Mouse (Mus musculus): ENCODE measurements around the gene Pard3.

Gene Pard3

GRCm38 (mm10) chr8:127440834-127441485, 377.3 kb downstream of the Pard3 start:
- DNase-seq, result no peak

- DNase-seq, result no peak
Observed at GRCm38 (mm10) chr8:127447401-127447800, 383.7 kb downstream of the Pard3 start.

- DNase-seq, result no peak
Observed at GRCm38 (mm10) chr8:127449066-127449840, 385.6 kb downstream of the Pard3 start.

- no peak for DNase-seq
Observed at GRCm38 (mm10) chr8:127450954-127451668, 387.4 kb downstream of the Pard3 start.

GRCm38 (mm10) chr8:127452364-127452763, 388.7 kb downstream of the Pard3 start:
- DNase-seq, result no peak

- DNase-seq, result no peak
Observed at GRCm38 (mm10) chr8:127457901-127458300, 394.2 kb downstream of the Pard3 start.

- no peak for DNase-seq
Observed at GRCm38 (mm10) chr8:127461173-127461572, 397.5 kb downstream of the Pard3 start.

GRCm38 (mm10) chr8:127462378-127462935, 398.8 kb downstream of the Pard3 start:
- DNase-seq, result no peak

GRCm38 (mm10) chr8:127464300-127464699, 400.6 kb downstream of the Pard3 start:
- DNase-seq, result no peak

- no peak for DNase-seq
Observed at GRCm38 (mm10) chr8:127472204-127472603, 408.5 kb downstream of the Pard3 start.

GRCm38 (mm10) chr8:127480003-127480402, 416.3 kb downstream of the Pard3 start:
- no peak for DNase-seq

- no peak for DNase-seq
Observed at GRCm38 (mm10) chr8:127485618-127486017, 421.9 kb downstream of the Pard3 start.

- DNase-seq, result no peak
Observed at GRCm38 (mm10) chr8:127491963-127492362, 428.3 kb downstream of the Pard3 start.

- DNase-seq, result peak; percentile 76
Observed at GRCm38 (mm10) chr8:127495226-127495780, 431.6 kb downstream of the Pard3 start.

GRCm38 (mm10) chr8:127498997-127499719, 435.5 kb downstream of the Pard3 start:
- no peak for DNase-seq

GRCm38 (mm10) chr8:127499720-127500114, 436.0 kb downstream of the Pard3 start:
- DNase-seq, result peak; percentile 40

GRCm38 (mm10) chr8:127500206-127500605, 436.5 kb downstream of the Pard3 start:
- peak; percentile 52 for DNase-seq

- peak; percentile 35 for DNase-seq
Observed at GRCm38 (mm10) chr8:127501756-127502155, 438.1 kb downstream of the Pard3 start.

- DNase-seq, result no peak
Observed at GRCm38 (mm10) chr8:127505286-127505685, 441.6 kb downstream of the Pard3 start.

GRCm38 (mm10) chr8:127506336-127506735, 442.6 kb downstream of the Pard3 start:
- DNase-seq, result no peak

- DNase-seq, result no peak
Observed at GRCm38 (mm10) chr8:127511341-127511740, 447.6 kb downstream of the Pard3 start.

- DNase-seq, result no peak
Observed at GRCm38 (mm10) chr8:127512001-127512573, 448.4 kb downstream of the Pard3 start.

All from thymus, postnatal 4 days (tissue).